Mouse (Mus musculus) liver, postnatal 0 days (tissue): Measurements from ENCODE around the gene Clca3a1. TPM values are rescaled to one million over a fixed set of nuclear protein-coding genes. Genes with fewer than 3 reads are reported as not detected.
A peak's percentile ranks its signal among the peaks of the same experiment; 100 is the strongest.

Source experiments
- ATAC-seq: fragments of 200-750 bp; cut with Nextera tagmentation; 2 replicates; pipeline ENCODE4 v1.8.0; 2017; ENCODE audit warnings: mild to moderate bottlenecking, moderate library complexity
- DNase-seq: peaks from one replicate; pipeline ENCODE4 v3.0.0-alpha.2; 2016
- H3K27ac ChIP-seq: fragments of 300-500 bp; sonication (generic); 2 replicates; pipeline ENCODE4 v1.5.1; 2014; ENCODE audit warnings: antibody characterized with exemption, moderate library complexity, mild to moderate bottlenecking, low read depth
- H3K27me3 ChIP-seq: fragments of 300-500 bp; sonication (generic); 2 replicates; pipeline ENCODE4 v1.6.1; 2014; ENCODE audit warnings: low read length, control low read depth, mixed read lengths; ENCODE audit not compliant: insufficient read depth
- H3K36me3 ChIP-seq: fragments of 300-500 bp; sonication (generic); replicated peaks from 2 replicates; pipeline ENCODE4 v1.6.1; 2014; ENCODE audit warnings: mild to moderate bottlenecking, control low read depth, low read length, moderate library complexity, mixed read lengths; ENCODE audit not compliant: insufficient read depth
- H3K4me1 ChIP-seq: fragments of 300-500 bp; sonication (generic); 2 replicates; pipeline ENCODE4 v1.6.1; 2014; ENCODE audit warnings: antibody characterized with exemption, mild to moderate bottlenecking, control low read depth; ENCODE audit not compliant: insufficient read depth
- H3K4me2 ChIP-seq: fragments of 300-500 bp; sonication (generic); 2 replicates; pipeline ENCODE4 v1.6.1; 2014; ENCODE audit warnings: low read depth, mild to moderate bottlenecking, low read length, moderate library complexity, mixed read lengths
- H3K4me3 ChIP-seq: fragments of 300-500 bp; sonication (generic); 2 replicates; pipeline ENCODE4 v1.5.1; 2014; ENCODE audit warnings: low read depth, low read length
- H3K9ac ChIP-seq: fragments of 300-500 bp; sonication (generic); replicated peaks from 2 replicates; pipeline ENCODE4 v1.6.1; 2014; ENCODE audit warnings: mild to moderate bottlenecking, moderate library complexity
- H3K9me3 ChIP-seq: fragments of 300-500 bp; sonication (generic); 2 replicates; pipeline ENCODE4 v1.6.1; 2016; ENCODE audit warnings: mild to moderate bottlenecking, control low read depth, low read length, mixed read lengths
- CTCF ChIP-seq: sonication (generic); IDR thresholded peaks from 2 replicates; pipeline ENCODE4 v1.5.1; 2016; ENCODE audit warnings: antibody characterized with exemption, low read depth
- EP300 ChIP-seq: IDR thresholded peaks from 2 replicates; pipeline ENCODE4 v1.6.1; 2016; ENCODE audit warnings: antibody characterized with exemption, low read depth, mild to moderate bottlenecking
- WGBS: fragments of 180-500 bp; shearing (Covaris S2); extraction: QIAGEN DNeasy Blood & Tissue Kit; methylation state at CpG from one replicate; pipeline ENCODE4 v1.1.7; 2014; ENCODE audit not compliant: insufficient replicate concordance; 5-methylcytosine and 5-hydroxymethylcytosine counted together
- polyA plus RNA-seq: library from polyadenylated mRNA; unstranded; fragments of >200 nt; fragmentation: Nextera tagmentation; extraction: Ambion mirVana; gene quantifications from 2 replicates; pipeline ENCODE4 v1.2.1, GENCODE M21; 2015

Gene Clca3a1
- polyA plus RNA-seq, 1 experiment from 2014 or later = 8.5 TPM

DNA sequence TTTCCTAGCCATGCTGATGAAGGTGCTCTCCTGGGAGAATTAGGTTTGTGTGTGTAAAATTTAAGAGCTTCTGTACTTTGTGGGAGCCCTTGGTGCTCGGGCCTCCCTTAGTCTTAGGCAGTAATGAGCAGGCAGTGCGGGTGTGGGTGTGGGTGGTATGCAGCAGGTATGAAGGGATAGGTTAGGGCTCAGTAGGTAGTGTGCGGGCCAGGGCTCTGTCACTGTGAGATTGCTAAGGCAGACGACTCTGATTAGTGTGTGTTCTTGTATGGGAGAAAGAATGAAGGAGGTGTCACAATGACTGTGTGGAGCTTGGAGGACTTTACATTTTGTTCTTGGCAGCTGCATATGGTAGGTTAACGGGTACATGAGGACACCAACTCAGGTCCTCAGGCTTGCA is 74.6 kb downstream of the Clca3a1 start:
- Histone ChIP-seq H3K9me3 (no peaks in the 10 kb centered on the region), H3K36me3 (peaks cover 38% of the 10 kb centered on the region), H3K27me3 (no peaks in the 10 kb centered on the region), H3K4me3 (no peak overlapping the region), H3K9ac (no peak overlapping the region), H3K4me1 (peaks cover 25% of the 10 kb centered on the region), H3K27ac (no peak overlapping the region), H3K4me2 (no peak overlapping the region)
- ATAC-seq = no peak
- DNase-seq = no peak
- TF ChIP-seq EP300 = no peak
- no peak for TF ChIP-seq CTCF
- WGBS = 86% methylated on average over 5 of the region's 5 CpGs

DNA sequence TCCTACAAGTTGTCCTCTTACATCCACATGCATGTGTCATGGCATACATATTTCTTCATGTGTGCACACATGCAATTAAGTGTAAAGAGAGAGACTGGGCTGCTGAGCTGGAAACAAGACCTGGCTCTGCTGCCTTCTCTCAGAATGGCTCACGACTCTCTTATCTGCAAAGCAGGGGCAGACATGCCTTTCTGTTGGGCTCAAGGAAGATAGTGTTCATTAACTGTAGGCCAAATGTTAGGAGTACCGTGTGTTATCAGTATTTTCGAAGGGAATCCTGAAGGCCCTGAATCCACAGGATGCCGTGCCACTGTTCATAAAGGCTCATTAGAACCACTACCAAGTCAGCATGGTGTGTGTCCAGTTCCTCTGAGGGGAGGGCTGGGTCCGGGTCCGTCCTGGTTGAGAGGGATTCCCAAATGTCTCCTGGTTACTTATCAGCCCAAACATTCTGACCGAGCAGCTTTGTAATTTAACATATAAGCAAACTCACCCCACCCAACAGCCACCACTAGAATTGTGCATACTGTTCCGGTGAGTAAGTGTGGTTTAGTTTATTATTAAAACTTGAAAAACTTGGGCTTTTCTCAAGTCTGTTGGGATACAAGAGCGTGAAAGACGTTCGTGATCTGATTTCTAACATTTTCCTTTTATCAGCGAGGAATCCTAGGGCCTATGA is 77.5 kb downstream of the Clca3a1 start:
- no peak overlapping the region for H3K4me3 ChIP-seq
- H3K36me3 ChIP-seq = peaks cover 14% of the 10 kb centered on the region; the same call in 1 of the 2 replicates
- peak; percentile 21 for DNase-seq
- WGBS = 64% methylated on average over 12 of the region's 12 CpGs
- no peaks in the 10 kb centered on the region for H3K27me3 ChIP-seq
- peak; percentile 83 for ATAC-seq
- H3K9me3 ChIP-seq = no peaks in the 10 kb centered on the region
- TF ChIP-seq CTCF (no peak), EP300 (peak; percentile 92)
- H3K27ac ChIP-seq = peak overlapping the region; percentile 77
- no peak overlapping the region; the same call in 1 of the 2 replicates for H3K9ac ChIP-seq
- peak overlapping the region; percentile 11; the same call in 1 of the 2 replicates for H3K4me2 ChIP-seq
- peaks cover 25% of the 10 kb centered on the region for H3K4me1 ChIP-seq

DNA sequence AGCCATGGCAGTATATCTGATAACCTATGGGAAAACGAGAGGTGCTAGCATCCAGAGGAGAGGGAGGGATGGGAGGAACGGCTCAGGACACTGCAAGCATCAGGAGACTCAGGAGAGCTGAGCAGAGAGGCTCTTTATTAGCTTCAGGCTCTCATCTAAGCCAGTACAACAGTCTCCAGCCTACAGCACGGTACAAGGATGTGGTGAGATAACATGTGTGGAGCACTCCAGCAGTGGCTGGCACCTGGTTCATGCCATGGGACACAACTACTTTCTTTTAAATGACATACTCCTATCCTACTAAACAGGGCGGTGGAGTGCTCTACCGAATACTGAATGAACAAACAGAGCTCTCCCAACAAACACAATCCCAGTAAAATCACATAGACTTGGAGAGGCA is 79.2 kb downstream of the Clca3a1 start:
- DNase-seq = peak; percentile 9
- no peak; the same call in 1 of the 2 replicates for ATAC-seq
- no peak overlapping the region for H3K4me3 ChIP-seq
- H3K27me3 ChIP-seq = no peaks in the 10 kb centered on the region
- no peak overlapping the region for H3K9ac ChIP-seq
- no peak overlapping the region for H3K4me2 ChIP-seq
- H3K4me1 ChIP-seq = peaks cover 25% of the 10 kb centered on the region
- 0 out of 2 replicates have a peak, but pooled peaks cover 3% of the 10 kb centered on the region for H3K36me3 ChIP-seq
- WGBS = 59% methylated on average over 5 of the region's 5 CpGs
- H3K9me3 ChIP-seq = no peaks in the 10 kb centered on the region
- H3K27ac ChIP-seq = peak overlapping the region; percentile 22; the same call in 1 of the 2 replicates
- TF ChIP-seq EP300 (no peak), CTCF (no peak)

DNA sequence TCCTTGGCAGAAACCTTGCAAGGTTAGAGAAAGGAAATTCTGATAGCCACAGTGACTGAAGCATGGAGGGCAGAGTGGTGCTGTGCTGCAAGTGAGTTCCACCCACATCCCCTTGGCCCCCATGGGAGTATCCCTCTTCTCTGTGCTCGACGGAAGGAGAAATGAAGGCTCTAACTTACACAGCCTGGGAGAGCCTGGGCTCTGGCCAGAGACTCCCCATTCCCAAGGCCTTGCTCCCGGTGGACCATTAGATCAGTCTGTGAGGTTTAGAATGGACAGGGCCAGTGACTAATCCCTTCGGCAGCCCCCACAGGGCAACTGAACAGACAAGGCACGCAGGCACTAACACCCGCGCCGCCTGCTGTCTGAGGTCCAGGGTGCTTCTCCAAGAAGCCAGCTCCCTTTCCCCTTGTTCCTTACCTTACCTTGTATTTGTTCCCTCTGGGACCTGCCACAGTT is 81.0 kb downstream of the Clca3a1 start:
- H3K4me1 ChIP-seq = peaks cover 25% of the 10 kb centered on the region
- no peak overlapping the region for H3K4me2 ChIP-seq
- H3K27ac ChIP-seq = no peak overlapping the region
- ATAC-seq (no peak), DNase-seq (peak; percentile 11)
- no peak overlapping the region for H3K4me3 ChIP-seq
- H3K9ac ChIP-seq = no peak overlapping the region
- no peaks in the 10 kb centered on the region for H3K36me3 ChIP-seq
- H3K9me3 ChIP-seq = no peaks in the 10 kb centered on the region
- TF ChIP-seq CTCF (no peak), EP300 (no peak)
- 75% methylated on average over 8 of the region's 8 CpGs for WGBS
- no peaks in the 10 kb centered on the region for H3K27me3 ChIP-seq

Other genes starting within 250 kb of the Clca3a1 start
- 1.5 and 1.9 TPM in 2 replicates for gene Hs2st1, start 190.8 kb downstream of the Clca3a1 start, polyA plus RNA-seq
- gene Selenof, start 190.7 kb downstream of the Clca3a1 start, polyA plus RNA-seq = 271 and 284 TPM in 2 replicates
- gene Sh3glb1, start 40.6 kb downstream of the Clca3a1 start, polyA plus RNA-seq = 84.8 and 91.2 TPM in 2 replicates
- gene Clca3a2, start 58.5 kb upstream of the Clca3a1 start, polyA plus RNA-seq = 0.06 TPM in 1 of 2 replicates, not detected in the other
- gene Clca3b, start 88.4 kb upstream of the Clca3a1 start, polyA plus RNA-seq = not detected in 2 replicates
- not detected in 2 replicates for gene Clca4b, start 171.6 kb upstream of the Clca3a1 start, polyA plus RNA-seq
- not detected in 2 replicates for gene Clca4a, start 214.1 kb upstream of the Clca3a1 start, polyA plus RNA-seq